Mouse (Mus musculus) kidney, embryonic 15.5 days (tissue): Measurements from ENCODE around the gene Mthfd2l. TPM values are rescaled to one million over a fixed set of nuclear protein-coding genes. Genes with fewer than 3 reads are reported as not detected.

Experiments
- ATAC-seq: fragments of 200-750 bp; cut with Nextera tagmentation; replicated peaks from 2 replicates; pipeline ENCODE4 v1.8.0; 2017; ENCODE audit warnings: moderate TSS enrichment; ENCODE audit not compliant: low FRiP score
- H3K27ac ChIP-seq: fragments of 300-500 bp; sonication (generic); 2 replicates; pipeline ENCODE4 v1.5.1; 2015; ENCODE audit warnings: mild to moderate bottlenecking, inconsistent platforms
- H3K27me3 ChIP-seq: fragments of 300-500 bp; sonication (generic); 2 replicates; pipeline ENCODE4 v1.6.1; 2015; ENCODE audit warnings: inconsistent platforms
- H3K36me3 ChIP-seq: fragments of 300-500 bp; sonication (generic); 2 replicates; pipeline ENCODE4 v1.6.1; 2015; ENCODE audit warnings: inconsistent platforms
- H3K4me1 ChIP-seq: fragments of 300-500 bp; sonication (generic); 2 replicates; pipeline ENCODE4 v1.6.1; 2015; ENCODE audit warnings: inconsistent platforms
- H3K4me2 ChIP-seq: fragments of 300-500 bp; sonication (generic); 2 replicates; pipeline ENCODE4 v1.6.1; 2015; ENCODE audit warnings: moderate library complexity, mild to moderate bottlenecking, inconsistent platforms
- H3K4me3 ChIP-seq: fragments of 300-500 bp; sonication (generic); replicated peaks from 2 replicates; pipeline ENCODE4 v1.5.1; 2015; ENCODE audit warnings: mild to moderate bottlenecking, inconsistent platforms
- H3K9ac ChIP-seq: fragments of 300-500 bp; sonication (generic); 2 replicates; pipeline ENCODE4 v1.6.1; 2015; ENCODE audit warnings: mild to moderate bottlenecking, inconsistent platforms
- H3K9me3 ChIP-seq: fragments of 300-500 bp; sonication (generic); replicated peaks from 2 replicates; pipeline ENCODE4 v1.6.1; 2016; ENCODE audit warnings: inconsistent platforms
- WGBS: fragments of 180-500 bp; shearing (Covaris S2); methylation state at CpG from one replicate; pipeline ENCODE4 v1.1.7; 2015; ENCODE audit warnings: mixed read lengths; 5-methylcytosine and 5-hydroxymethylcytosine counted together
- polyA plus RNA-seq: library from polyadenylated mRNA; unstranded; fragments of >200 nt; fragmentation: Nextera tagmentation; extraction: Ambion mirVana; gene quantifications from 2 replicates; pipeline ENCODE4 v1.2.1, GENCODE M21; 2015

Mthfd2l gene
- polyA plus RNA-seq, 1 experiment from 2014 or later = 47.1 TPM

DNA sequence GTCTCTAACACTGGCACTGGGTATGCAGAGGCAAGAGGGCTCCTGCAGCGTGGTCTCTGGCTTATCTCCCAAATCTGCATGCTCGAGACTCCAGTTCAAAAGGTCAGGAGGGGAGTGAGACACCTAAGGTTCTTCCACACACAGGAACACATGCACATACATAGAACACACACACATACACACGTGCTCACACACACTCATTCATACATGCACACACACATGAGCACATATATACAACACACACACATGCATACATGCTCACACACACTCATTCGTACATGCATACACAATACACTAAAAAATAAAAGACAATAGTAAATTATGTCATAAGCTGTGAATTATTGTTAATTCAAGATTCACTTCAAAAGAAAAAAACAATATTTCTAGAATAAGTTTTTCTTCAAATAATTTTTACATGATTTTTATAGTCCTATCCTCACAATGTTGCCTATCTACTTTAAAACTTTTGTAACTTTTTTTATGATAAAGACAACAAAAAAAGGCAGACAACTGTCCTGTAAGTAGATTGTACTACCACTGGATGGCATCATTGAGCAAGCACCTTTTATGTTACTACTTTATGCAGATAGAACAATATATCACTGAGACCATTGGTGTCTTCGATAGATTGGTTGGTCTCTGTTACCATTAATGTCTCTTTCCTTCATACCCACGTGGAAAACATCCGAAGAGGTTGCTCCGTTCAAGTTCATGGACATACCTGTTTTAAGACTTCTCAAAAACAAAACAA is 22.0 kb downstream of the Mthfd2l start:
- H3K36me3 ChIP-seq = peaks cover 4% of the 10 kb centered on the region; the same call in 1 of the 2 replicates
- WGBS = 82% methylated on average over 8 of the region's 8 CpGs
- H3K9ac ChIP-seq = no peak overlapping the region
- no peak for ATAC-seq
- H3K4me3 ChIP-seq = no peak overlapping the region
- no peak overlapping the region for H3K4me2 ChIP-seq
- no peaks in the 10 kb centered on the region for H3K9me3 ChIP-seq
- H3K27me3 ChIP-seq = no peaks in the 10 kb centered on the region
- H3K27ac ChIP-seq = no peak overlapping the region
- no peaks in the 10 kb centered on the region for H3K4me1 ChIP-seq

DNA sequence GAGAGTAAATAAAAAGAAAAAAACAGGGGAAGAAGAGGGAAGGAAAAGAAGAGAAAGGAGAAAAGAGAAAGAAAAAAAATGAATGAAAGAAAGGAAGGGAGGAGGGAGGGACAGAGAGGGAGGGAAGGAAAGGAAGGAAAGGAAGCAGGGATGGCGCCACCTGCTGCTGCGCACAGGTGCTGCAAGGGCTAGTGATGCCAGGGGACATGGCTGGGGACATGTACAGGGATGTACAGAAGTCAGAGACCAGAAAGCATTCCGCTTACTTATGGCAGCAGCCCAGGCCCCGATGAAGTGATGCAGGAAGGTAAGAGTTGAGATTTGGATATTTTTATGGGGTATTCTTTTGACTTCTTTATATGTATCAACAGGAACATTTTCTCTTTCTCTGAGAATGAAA is 33.4 kb downstream of the Mthfd2l start:
- H3K27me3 ChIP-seq = no peaks in the 10 kb centered on the region
- H3K9ac ChIP-seq = no peak overlapping the region
- peaks cover 8% of the 10 kb centered on the region; the same call in 1 of the 2 replicates for H3K36me3 ChIP-seq
- H3K4me3 ChIP-seq = no peak overlapping the region
- no peaks in the 10 kb centered on the region for H3K9me3 ChIP-seq
- ATAC-seq = no peak
- H3K27ac ChIP-seq = no peak overlapping the region
- no peaks in the 10 kb centered on the region for H3K4me1 ChIP-seq
- WGBS = 72% methylated on average over 4 of the region's 4 CpGs
- no peak overlapping the region for H3K4me2 ChIP-seq

DNA sequence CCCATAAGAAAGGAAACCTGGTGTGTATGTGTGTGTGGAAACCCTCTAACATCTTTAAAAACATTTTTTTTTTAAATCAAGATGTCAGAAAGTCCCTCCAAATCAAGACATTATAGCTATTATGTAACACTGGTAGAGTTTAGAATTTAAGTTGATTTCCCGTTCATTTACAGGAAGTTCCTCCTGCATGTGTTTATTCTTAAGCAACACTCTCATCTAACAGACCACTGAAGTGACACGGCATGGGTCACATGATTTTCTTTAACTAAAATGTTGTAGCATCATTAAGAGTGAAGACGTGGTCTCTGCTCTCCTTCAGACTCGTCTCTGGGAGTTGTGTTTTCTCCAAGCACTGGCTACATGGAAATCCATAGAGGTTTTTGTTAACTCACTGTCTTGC is 33.8 kb downstream of the Mthfd2l start:
- no peak for ATAC-seq
- Histone ChIP-seq H3K27me3 (no peaks in the 10 kb centered on the region), H3K4me2 (no peak overlapping the region), H3K9me3 (no peaks in the 10 kb centered on the region), H3K27ac (no peak overlapping the region), H3K9ac (no peak overlapping the region), H3K36me3 (peaks cover 4% of the 10 kb centered on the region; the same call in 1 of the 2 replicates), H3K4me1 (no peaks in the 10 kb centered on the region), H3K4me3 (no peak overlapping the region)
- 87% methylated on average over 4 of the region's 4 CpGs for WGBS

DNA sequence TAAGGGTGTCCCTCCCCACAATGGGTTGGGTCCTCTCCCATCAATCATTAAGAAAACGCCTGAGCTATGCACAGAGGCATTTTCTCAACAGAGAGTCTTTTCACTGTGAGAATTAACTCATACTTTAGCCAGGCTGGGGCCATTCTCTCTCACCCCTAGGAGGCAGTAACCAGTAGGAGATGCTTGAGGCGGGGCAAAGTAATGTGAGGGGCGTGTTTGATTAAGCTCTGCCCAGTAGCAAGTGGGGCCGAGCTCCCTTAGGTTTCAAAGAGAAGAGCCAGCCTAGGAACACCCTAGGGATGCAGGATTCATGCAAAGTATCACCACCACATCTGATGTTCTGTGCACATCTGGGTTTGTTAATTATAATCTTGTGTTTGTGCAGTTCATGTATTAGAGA is 34.5 kb downstream of the Mthfd2l start:
- WGBS = 74% methylated on average over 4 of the region's 4 CpGs
- H3K4me3 ChIP-seq = no peak overlapping the region
- ATAC-seq = no peak
- no peak overlapping the region for H3K4me2 ChIP-seq
- no peaks in the 10 kb centered on the region for H3K9me3 ChIP-seq
- no peaks in the 10 kb centered on the region for H3K27me3 ChIP-seq
- H3K27ac ChIP-seq = no peak overlapping the region
- peaks cover 5% of the 10 kb centered on the region; the same call in 1 of the 2 replicates for H3K36me3 ChIP-seq
- H3K4me1 ChIP-seq = no peaks in the 10 kb centered on the region
- no peak overlapping the region for H3K9ac ChIP-seq

DNA sequence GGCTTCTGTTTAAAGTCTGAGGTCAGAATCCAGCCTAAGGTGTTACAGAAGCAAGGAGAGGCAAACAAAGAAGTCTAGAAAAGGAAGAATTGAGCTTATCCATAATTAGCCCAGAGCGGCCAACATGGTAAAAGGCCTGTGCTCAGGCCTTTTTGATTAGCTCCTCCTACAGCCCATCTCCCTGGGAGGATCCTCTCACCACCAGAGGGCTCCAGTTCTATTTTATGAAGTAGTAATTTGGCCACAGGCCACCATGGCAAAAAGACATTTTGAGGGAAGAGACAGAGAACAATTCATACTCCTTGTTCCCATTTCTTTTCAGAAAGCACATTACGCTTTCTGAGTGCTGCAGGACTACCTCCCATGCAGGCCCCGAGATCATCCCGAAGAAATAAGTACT is 46.3 kb downstream of the Mthfd2l start:
- no peaks in the 10 kb centered on the region for H3K4me1 ChIP-seq
- H3K36me3 ChIP-seq = no peaks in the 10 kb centered on the region
- no peak overlapping the region for H3K27ac ChIP-seq
- no peak for ATAC-seq
- no peak overlapping the region for H3K4me3 ChIP-seq
- H3K4me2 ChIP-seq = no peak overlapping the region
- WGBS = 82% methylated on average over 4 of the region's 4 CpGs
- H3K27me3 ChIP-seq = no peaks in the 10 kb centered on the region
- H3K9ac ChIP-seq = no peak overlapping the region
- H3K9me3 ChIP-seq = no peaks in the 10 kb centered on the region

DNA sequence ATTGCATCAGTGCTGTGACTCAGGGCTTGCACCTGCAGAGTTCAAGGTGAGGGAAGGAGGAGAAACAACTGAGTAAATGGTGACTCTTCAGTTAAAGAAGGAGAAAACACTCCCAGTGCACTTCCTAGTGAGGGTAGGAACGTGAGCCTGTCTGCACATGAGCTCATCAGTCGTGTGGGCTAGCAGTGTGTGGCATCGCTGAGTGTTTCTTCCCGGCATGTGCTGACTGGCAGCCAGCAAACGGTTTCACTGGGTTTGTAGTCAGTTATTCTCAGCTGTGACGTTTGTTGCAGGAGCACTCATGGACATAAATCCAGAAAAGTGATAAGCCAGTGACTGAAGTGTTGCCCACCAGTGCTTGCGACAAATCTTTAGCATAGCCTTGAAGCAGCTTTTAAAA is 49.4 kb downstream of the Mthfd2l start:
- no peak for ATAC-seq
- H3K4me3 ChIP-seq = no peak overlapping the region
- H3K9me3 ChIP-seq = no peaks in the 10 kb centered on the region
- no peak overlapping the region for H3K27ac ChIP-seq
- no peaks in the 10 kb centered on the region for H3K36me3 ChIP-seq
- no peaks in the 10 kb centered on the region for H3K27me3 ChIP-seq
- no peak overlapping the region for H3K4me2 ChIP-seq
- H3K4me1 ChIP-seq = no peaks in the 10 kb centered on the region
- WGBS = 85% methylated on average over 7 of the region's 7 CpGs
- H3K9ac ChIP-seq = no peak overlapping the region

DNA sequence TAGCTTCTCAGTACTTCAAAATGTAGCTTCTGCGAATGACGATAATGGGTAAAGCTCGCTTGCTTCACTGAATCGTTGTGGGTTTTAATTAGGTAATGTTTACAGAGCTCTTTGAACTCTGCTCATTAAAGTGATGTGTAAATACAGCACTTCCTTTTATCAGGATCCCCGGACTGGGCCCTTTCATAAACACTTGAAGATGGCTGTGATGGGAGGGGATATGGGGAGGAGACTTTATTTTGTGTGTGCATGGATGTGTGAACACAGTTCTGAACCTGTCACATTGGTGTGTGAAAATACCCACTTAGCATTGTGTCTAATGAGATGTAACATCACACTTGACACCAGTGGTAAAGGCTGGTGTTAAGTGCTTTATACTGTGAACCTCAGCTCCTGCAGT is 56.7 kb downstream of the Mthfd2l start:
- Histone ChIP-seq H3K27me3 (no peaks in the 10 kb centered on the region), H3K9ac (no peak overlapping the region), H3K4me1 (no peaks in the 10 kb centered on the region), H3K4me3 (no peak overlapping the region), H3K36me3 (no peaks in the 10 kb centered on the region), H3K27ac (no peak overlapping the region), H3K4me2 (no peak overlapping the region), H3K9me3 (no peaks in the 10 kb centered on the region)
- ATAC-seq = no peak
- WGBS = 59% methylated on average over 5 of the region's 5 CpGs

DNA sequence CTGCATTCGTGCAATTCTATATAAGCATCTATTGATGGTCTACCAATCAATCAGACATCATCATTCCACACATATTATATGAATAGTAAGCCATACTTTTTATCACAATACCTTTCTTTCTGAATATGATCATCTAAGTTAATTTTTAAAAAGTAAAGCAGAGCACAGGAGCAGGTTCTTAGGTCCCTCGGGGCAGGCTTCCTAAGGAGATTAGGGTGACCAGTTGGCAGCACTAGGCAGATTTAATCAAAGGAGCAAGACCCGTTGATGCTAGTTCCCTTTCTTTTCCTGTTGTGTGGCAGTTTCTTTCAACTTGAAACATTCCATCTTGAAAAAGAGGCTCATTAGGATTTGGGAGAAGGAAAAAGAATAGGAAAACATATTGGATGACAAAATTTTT is 57.2 kb downstream of the Mthfd2l start:
- H3K9ac ChIP-seq = no peak overlapping the region
- no peaks in the 10 kb centered on the region for H3K36me3 ChIP-seq
- no peaks in the 10 kb centered on the region for H3K9me3 ChIP-seq
- H3K4me1 ChIP-seq = no peaks in the 10 kb centered on the region
- H3K27ac ChIP-seq = no peak overlapping the region
- H3K27me3 ChIP-seq = no peaks in the 10 kb centered on the region
- no peak for ATAC-seq
- WGBS = 77% methylated on average over 3 of the region's 3 CpGs
- H3K4me2 ChIP-seq = no peak overlapping the region
- no peak overlapping the region for H3K4me3 ChIP-seq

DNA sequence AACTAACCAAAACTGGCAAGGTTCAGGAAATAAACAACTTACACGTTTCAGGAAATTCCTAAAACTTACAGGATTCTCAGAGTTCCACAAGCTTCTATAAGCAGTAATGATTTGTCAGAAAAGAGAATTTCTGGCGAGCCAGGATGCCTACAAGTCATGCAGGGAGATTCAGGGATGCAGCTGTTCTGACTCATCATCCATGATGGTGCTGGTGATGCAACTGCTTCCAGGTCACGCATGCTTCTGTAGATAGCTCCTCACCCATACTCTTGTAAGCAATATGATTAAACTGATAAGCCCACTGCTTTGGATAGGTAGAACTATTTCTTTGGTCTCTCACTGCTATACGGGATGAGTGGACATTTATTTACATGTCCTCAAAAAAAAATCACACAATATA is 57.7 kb downstream of the Mthfd2l start:
- H3K9me3 ChIP-seq = no peaks in the 10 kb centered on the region
- WGBS = 88% methylated on average over 4 of the region's 4 CpGs

DNA sequence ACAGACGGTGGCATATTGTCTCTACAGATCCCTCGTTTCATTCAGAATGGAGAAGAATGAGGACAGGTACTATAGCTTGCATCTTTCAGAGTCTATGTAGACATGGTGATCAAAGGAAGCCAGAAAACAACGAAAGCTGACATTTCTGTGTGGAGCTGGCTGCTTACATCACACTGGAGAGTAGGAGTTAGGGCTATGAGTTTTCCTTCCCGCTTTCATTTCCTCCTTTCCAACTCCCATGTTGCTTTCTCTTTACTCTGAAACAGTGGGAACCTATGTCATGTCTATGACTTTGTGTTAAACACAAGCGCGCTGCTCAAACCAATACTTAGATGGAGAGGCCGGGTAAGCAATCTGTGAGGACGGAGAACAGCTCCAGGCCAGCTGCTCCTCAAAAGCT is 69.0 kb downstream of the Mthfd2l start:
- Histone ChIP-seq H3K9ac (no peak overlapping the region), H3K27me3 (no peaks in the 10 kb centered on the region), H3K4me2 (no peak overlapping the region), H3K36me3 (no peaks in the 10 kb centered on the region; the same call in 1 of the 2 replicates), H3K4me3 (no peak overlapping the region), H3K4me1 (no peaks in the 10 kb centered on the region), H3K9me3 (no peaks in the 10 kb centered on the region), H3K27ac (no peak overlapping the region)
- ATAC-seq = no peak
- 91% methylated on average over 8 of the region's 8 CpGs for WGBS

More for the DNA sequence above, 57.7 kb downstream of the Mthfd2l start:
- Histone ChIP-seq H3K4me1 (no peaks in the 10 kb centered on the region), H3K4me2 (no peak overlapping the region), H3K36me3 (no peaks in the 10 kb centered on the region), H3K9ac (no peak overlapping the region), H3K27me3 (no peaks in the 10 kb centered on the region), H3K27ac (no peak overlapping the region), H3K4me3 (no peak overlapping the region)
- ATAC-seq = no peak

DNA sequence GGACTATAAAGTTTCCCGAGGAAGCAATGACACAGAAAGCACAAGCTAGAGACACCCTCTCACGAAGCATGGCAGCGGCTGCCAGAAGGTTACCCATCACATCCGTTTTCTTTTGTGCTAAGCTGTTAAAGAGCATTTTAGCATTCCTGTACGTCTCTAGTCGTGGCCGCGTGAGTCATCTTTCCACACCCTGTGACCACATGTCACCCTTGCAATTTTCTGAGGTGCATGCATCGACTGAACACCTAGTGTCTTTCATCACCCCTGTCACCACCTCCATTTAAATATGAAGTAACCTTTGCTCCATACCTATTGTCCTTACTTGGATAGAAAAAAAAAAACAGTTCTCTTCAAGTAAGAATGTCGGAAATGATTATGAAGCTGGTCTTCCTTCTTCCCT is 84.3 kb downstream of the Mthfd2l start:
- H3K9ac ChIP-seq = no peak overlapping the region
- H3K4me1 ChIP-seq = no peaks in the 10 kb centered on the region
- ATAC-seq = no peak
- H3K4me2 ChIP-seq = no peak overlapping the region
- H3K27ac ChIP-seq = no peak overlapping the region
- H3K9me3 ChIP-seq = no peaks in the 10 kb centered on the region
- no peak overlapping the region for H3K4me3 ChIP-seq
- WGBS = 87% methylated on average over 10 of the region's 10 CpGs
- no peaks in the 10 kb centered on the region for H3K36me3 ChIP-seq
- no peaks in the 10 kb centered on the region for H3K27me3 ChIP-seq

DNA sequence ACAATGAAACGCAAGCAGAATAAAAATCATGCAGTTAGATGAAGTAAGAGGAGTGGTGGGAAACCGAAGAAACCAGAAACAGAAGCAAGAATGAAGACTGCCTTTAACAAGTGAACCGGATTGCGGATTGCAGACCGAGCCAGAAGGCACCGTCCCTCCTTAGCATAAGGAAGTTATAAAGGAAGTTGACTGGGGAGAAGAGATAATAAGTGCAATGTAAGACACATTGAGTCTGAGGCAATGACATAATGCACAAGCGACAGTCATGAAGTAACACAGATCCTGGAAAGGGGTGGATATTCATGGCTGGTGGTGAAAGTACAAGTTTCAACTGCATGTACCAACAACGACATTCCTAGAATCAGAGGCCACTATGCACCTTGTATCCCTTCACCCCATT is 92.2 kb downstream of the Mthfd2l start:
- Histone ChIP-seq H3K4me3 (no peak overlapping the region), H3K27me3 (no peaks in the 10 kb centered on the region), H3K27ac (no peak overlapping the region), H3K9me3 (no peaks in the 10 kb centered on the region), H3K4me1 (no peaks in the 10 kb centered on the region), H3K9ac (no peak overlapping the region), H3K36me3 (no peaks in the 10 kb centered on the region), H3K4me2 (no peak overlapping the region)
- no peak for ATAC-seq
- WGBS = 89% methylated on average over 8 of the region's 8 CpGs

DNA sequence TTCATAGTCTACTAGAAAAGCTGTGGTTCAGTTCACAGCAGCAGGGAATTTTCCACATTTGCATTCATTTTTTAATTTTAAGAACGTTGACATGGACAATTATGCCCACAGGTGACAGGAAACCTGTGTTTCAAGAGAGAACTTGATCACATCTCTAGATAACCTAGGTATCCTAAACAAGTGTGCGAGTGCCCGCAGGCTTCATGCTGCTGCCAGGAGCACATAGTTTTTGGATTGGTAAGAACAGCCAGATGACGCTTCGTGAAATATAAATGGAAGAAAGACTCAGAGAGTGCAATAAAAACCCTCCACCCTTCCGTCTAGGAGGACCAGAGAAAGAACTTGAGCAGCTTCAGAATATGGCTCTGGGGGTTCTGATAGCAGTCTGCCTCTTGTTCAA is 96.2 kb downstream of the Mthfd2l start, which contains the start of gene Epgn:
Gene Epgn, plus strand, starts transcription at position 301 of the 400 bp plus-strand sequence.
- Histone ChIP-seq H3K27me3 (no peaks in the 10 kb centered on the region), H3K9ac (no peak within 1 kb of the TSS), H3K9me3 (no peaks in the 10 kb centered on the region), H3K4me1 (no peaks in the 10 kb centered on the region), H3K36me3 (no peaks in the 10 kb centered on the region), H3K27ac (no peak within 1 kb of the TSS), H3K4me3 (no peak within 1 kb of the TSS), H3K4me2 (no peak within 1 kb of the TSS)
- 86% methylated on average over 6 of the region's 6 CpGs for WGBS
- ATAC-seq = no peak
